Comparison of ENCODE assay signal across 9 mouse cellular contexts in genomic region chr4:48076693-48077471, GRCm38 (mm10). TPM values are rescaled to one million over a fixed set of nuclear protein-coding genes. Genes with fewer than 3 reads are reported as not detected.
A peak's percentile ranks its signal among the peaks of the same experiment; 100 is the strongest.
DNase-seq lines count a peak whose midpoint lies in the region; ATAC-seq lines count a peak whose summit lies in the region.
"Had no signal": no experiment of that assay in that cellular context is flagged by ENCODE, and none has a peak within 500 bp of the region (broad histone marks: within the 10 kb centered on the region; RNA-seq: fewer than 3 reads in every experiment).

No protein-coding gene starts in this region.

- peaks cover 22% of the 10 kb centered on the region for H3K4me1 ChIP-seq in kidney, embryonic 15.5 days

- H3K9me3 ChIP-seq in kidney, embryonic 15.5 days (replicated peaks): no peaks in the 10 kb centered on the region
- H3K9me3 ChIP-seq: limb, embryonic 12.5 days had no signal

- 69% methylated on average over 13 of the region's 13 CpGs for WGBS in kidney, embryonic 15.5 days

- no peak overlapping the region for H3K4me2 ChIP-seq in kidney, embryonic 15.5 days

- no peak overlapping the region for H3K4me3 ChIP-seq in kidney, embryonic 15.5 days (replicated peaks)
- H3K4me3 ChIP-seq: limb, embryonic 12.5 days had no signal

- DNase-seq in adrenal gland, adult 2 months: peak; percentile 54
- DNase-seq in adrenal gland, postnatal 4 days (ENCODE audit: low spot score in 2 of 2): no peak
- peak; percentile 44 to 47 for DNase-seq in right cerebral cortex, postnatal 10 days (ENCODE audit: low spot score in 2 of 2)
- no peak for DNase-seq in right cerebral cortex, adult 18-20 months
- DNase-seq in ovary, adult 18-20 months (ENCODE audit: low spot score): no peak
- no peak for DNase-seq in right cerebral cortex, postnatal 4 days

- H3K36me3 ChIP-seq in kidney, embryonic 15.5 days: no peaks in the 10 kb centered on the region
- H3K36me3 ChIP-seq: limb, embryonic 12.5 days had no signal

- no peak overlapping the region for H3K9ac ChIP-seq in kidney, embryonic 15.5 days
- H3K9ac ChIP-seq: limb, embryonic 12.5 days had no signal

- no peak overlapping the region for H3K27ac ChIP-seq in kidney, embryonic 15.5 days
- H3K27ac ChIP-seq: limb, embryonic 12.5 days had no signal

- no peaks in the 10 kb centered on the region for H3K27me3 ChIP-seq in kidney, embryonic 15.5 days
- H3K27me3 ChIP-seq: limb, embryonic 12.5 days had no signal

- ATAC-seq in kidney, embryonic 15.5 days (replicated peaks; ENCODE audit: low FRiP score): 0 out of 2 replicates have a peak, but pooled peaks have one; percentile 29
- ATAC-seq in megakaryocyte, adult 5-6 weeks (ENCODE audit: poor library complexity, severe bottlenecking): peak; percentile 79

RNA-seq across cellular contexts. Expression of gene Nr4a3, which starts 31.9 kb away (rescaled TPM):
- 100 to 1,000 TPM in 1 of 2 experiments, 10 to 100 TPM in 1; 45.6 to 171 TPM for total RNA-seq in adrenal gland, adult 2 months (2021)
- 108 and 138 TPM in 2 replicates for polyA plus RNA-seq in adrenal gland, adult 2 months (2012; rRNA removed)
- 10 to 100 TPM; 31.5 to 36.2 TPM for total RNA-seq in adrenal gland, postnatal 4 days (2021)
- 0.12 and 0.13 TPM in 2 replicates for polyA plus RNA-seq in kidney, embryonic 15.5 days (2015; fragmentation: Nextera tagmentation; extraction: Ambion mirVana)
- total RNA-seq in megakaryocyte, adult 5-6 weeks (2015): 1.6 and 2.4 TPM in 2 replicates
- 0.04 and 0.73 TPM in 2 replicates for total RNA-seq in megakaryocyte, adult 5-6 weeks (2017)

RNA-seq across cellular contexts. Expression of gene Stx17, which starts 47.8 kb away (rescaled TPM):
- 10 to 100 TPM; 44.8 to 50.2 TPM for total RNA-seq in adrenal gland, adult 2 months (2021)
- 6.5 and 6.8 TPM in 2 replicates for polyA plus RNA-seq in adrenal gland, adult 2 months (2012; rRNA removed)
- 10 to 100 TPM; 75.0 to 89.9 TPM for total RNA-seq in adrenal gland, postnatal 4 days (2021)
- polyA plus RNA-seq in kidney, embryonic 15.5 days (2015; fragmentation: Nextera tagmentation; extraction: Ambion mirVana): 23.6 and 23.8 TPM in 2 replicates
- 14.2 and 15.1 TPM in 2 replicates for total RNA-seq in megakaryocyte, adult 5-6 weeks (2015)
- total RNA-seq in megakaryocyte, adult 5-6 weeks (2017): 16.7 and 25.9 TPM in 2 replicates

Comparison
In these comparisons a context has a peak if more than half of its experiments do, and no peak if none do; other contexts are left out.
1. DNase-seq: peak in adrenal gland, adult 2 months (single experiment) and right cerebral cortex, postnatal 10 days (2 of 2); none in adrenal gland, postnatal 4 days (0 of 2), right cerebral cortex, adult 18-20 months (single experiment), ovary, adult 18-20 months (single experiment) and right cerebral cortex, postnatal 4 days (single experiment).
2. RNA of gene Nr4a3, which starts 31.9 kb away (total RNA-seq): 45.6 to 171 TPM in adrenal gland, adult 2 months and 31.5 to 36.2 TPM in adrenal gland, postnatal 4 days; 0.04 to 2.4 TPM in megakaryocyte, adult 5-6 weeks; every median in the first group is over 4 times any median in the second.